Mouse (Mus musculus) gonadal fat pad, adult 2 months (tissue): Measurements from ENCODE around the gene Tmbim6. TPM values are rescaled to one million over a fixed set of nuclear protein-coding genes. Genes with fewer than 3 reads are reported as not detected.

Source experiments
- DNase-seq: peaks from one replicate; pipeline ENCODE4 v3.0.0-alpha.2; 2012; ENCODE audit warnings: low read depth
- polyA plus RNA-seq: library from polyadenylated mRNA; depleted of rRNA; stranded (reverse); fragments of >200 nt; gene quantifications from 2 replicates; pipeline ENCODE4 v1.2.3, GENCODE M21; 2012; rRNA removed

The Tmbim6 gene
- polyA plus RNA-seq = 812 and 823 TPM in 2 replicates

DNA sequence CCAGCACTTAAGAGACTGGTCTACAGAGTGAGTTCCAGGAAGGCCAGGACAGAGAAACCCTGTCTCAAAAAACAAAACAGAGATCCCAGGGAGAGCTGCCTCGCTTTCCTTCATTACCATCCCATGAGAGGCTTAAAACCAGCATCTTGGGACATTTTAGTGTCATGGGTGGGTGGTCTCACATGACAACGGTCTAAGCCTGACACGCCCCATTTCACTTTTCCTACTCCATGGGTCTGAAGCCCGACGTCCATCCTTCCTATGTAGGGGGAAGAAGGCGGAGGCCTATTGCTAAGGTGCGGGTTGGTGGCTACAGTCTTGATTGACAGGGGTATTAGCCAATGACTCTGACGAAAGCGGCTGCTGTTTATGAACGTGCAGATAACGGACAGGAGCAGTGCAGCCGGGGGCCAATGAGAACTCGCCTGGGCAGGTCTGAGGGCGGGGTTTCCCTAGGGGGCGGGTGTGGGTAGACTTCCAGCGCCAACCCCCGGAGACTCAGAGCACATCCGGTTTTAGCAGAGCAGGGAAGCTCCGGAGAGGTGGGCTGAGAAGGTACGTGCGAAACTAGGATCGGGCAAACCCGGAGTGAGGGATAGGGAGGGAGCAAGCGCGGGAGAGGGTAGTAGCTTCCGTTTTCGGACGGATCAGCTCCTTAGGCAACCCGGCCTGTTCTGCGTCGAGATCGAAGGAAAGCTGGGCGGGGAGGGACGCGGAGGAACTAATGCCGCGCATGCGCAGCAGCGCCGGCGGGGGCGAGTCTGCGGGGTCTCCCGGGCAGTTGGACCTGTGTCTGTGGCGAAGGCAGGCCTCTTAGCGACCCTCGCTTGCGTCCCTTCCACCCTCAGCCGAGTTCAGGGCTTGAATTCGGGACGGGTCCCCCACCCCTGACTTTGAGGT lies at the start of gene Tmbim6:
TSS of gene Tmbim6 (plus strand) at position 397 of the 900 bp plus-strand sequence.
- DNase-seq = peak; percentile 92

DNA sequence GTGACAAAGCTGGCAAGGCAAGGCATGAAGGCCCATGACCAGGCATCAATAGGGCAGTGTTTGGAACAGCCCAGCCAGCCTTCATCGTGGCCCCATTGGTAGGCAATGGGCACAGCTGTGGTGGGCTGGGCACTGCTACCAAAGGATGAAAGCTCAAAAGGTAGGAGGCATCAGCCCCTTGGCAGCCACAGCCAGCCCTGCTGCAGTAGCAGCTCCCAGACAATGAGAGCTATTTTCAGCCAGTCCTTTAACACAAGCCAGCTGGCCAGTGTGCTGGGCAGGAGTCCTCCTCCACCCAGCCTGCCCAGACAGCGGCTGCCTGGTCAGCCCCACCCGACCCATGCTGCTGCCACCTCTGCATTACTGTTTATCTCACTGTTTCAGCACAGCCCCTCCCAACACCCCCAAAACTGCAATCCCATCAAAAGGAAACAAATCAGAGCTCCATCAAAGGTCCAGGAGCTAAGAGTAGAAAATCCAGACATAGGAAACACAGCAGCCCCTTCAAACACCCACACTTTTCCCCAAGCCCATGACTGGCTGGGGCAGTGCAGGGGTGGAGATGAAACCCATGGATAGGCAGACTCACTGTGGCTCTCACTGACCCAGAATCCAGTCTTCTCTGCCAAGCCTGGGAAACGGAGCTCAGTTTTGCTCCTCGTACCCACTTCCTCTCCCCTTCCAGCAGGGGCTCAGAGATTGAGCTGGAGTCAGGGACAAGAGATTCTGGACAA lies 49.1 kb upstream of the Tmbim6 start:
- no peak for DNase-seq

DNA sequence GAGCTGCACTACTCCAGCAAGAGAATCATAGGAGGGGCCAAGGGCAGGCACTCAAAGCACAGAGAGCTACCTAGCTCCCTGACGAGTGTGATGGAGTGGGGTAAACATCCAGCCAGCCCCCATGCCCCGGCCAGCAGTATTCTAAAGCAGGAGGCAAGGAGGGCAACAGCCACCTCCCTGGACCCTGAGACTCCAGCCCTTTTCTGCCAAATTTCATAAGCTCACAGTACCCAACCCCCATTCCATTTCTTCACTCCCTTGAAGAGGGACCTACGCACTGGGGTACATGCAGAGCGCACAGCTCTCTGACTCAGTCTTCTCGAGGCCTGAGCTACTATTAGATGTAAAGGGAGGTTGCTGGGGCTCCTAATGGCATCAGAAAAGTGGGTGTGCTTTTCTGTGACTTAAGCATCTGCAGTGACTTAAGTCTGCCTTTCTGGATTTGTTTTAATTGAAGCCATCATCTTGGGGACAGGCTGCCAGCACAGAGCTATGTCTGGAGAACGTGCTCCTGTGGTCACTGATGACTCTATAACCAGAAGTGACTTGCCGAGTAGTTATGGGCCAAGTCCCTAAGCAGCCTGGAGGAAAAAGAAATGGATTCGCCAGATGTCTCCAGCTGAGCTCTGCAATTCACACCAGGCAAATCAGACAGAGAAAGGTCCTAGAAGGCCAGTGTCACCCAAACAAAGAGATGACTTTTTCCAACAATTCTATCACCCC lies 48.4 kb upstream of the Tmbim6 start:
- DNase-seq = no peak

DNA sequence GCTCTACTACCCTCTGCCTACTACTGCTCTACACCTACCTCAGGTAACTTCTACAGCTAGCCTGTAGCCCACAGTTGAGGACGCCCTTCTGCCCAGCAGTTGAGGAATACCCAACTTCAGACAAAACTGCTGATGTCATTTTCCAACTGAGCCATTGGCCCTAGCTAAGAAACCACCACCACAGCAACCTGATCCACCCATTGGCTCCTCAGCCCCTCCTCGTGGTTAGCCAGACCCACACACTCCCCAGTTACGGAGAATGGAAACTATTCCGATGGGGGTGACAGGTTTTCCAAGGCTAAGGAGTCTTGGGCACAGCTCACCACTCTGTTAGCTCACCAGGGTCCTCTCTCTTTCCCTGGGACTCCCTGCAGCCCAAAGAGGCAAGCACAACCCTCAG lies 47.7 kb upstream of the Tmbim6 start:
- no peak for DNase-seq

DNA sequence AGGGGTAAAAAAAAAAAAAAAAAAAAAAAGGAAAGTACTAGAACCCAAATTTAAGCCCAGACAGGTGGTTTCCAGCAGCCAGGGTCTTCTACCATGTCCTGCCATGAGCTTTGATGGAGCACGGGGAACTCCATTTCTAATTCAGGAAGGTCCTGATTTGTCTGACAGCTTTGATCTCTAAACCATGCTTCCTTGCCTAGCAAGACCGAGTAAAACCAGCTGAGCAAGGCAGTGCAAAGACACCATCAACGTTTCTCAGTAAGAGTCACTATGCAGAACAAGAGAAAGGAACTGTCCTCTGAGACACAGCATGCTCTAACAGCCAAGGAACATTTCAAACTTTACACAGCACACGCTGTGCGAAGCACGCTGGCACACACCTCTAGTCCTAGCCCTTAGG lies 41.1 kb upstream of the Tmbim6 start:
- no peak for DNase-seq

DNA sequence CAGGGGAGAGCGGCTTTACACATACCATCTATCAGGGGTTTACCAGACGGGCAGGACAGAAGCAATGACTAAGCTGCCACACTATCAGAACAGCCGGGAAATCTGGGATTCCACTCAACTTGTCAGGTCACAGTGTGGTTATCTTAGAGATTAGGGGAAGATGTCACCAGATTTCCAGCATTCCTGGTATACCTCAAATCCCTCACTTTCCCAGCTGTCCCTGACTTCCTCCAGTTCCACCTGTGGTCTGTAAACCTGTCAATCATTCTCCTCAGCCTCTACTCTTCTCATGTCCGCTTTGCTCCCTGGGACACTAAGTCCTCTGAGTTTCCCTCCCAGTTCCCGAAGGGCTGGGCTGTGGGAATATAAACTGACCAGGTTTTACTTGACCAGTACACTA lies 40.4 kb upstream of the Tmbim6 start:
- no peak for DNase-seq

DNA sequence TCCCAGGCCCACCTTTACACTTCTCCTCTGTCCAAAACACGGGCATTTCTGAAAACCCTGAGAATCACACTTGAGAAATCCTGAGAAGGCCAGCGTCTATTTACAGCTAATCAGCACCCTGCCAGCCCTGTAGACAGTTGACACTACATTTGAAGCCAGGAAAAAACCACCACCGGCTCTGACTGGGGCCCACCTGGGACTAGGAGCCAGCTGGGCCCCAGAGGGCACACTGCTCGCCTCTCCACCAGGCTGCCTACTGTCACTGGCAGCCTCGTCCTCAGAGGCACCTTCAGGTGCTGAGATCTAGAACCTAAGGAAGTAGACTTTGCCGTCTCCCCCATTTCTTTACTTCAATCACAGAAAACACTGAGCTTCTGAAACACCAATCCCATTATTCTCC lies 37.0 kb upstream of the Tmbim6 start:
- DNase-seq = no peak

DNA sequence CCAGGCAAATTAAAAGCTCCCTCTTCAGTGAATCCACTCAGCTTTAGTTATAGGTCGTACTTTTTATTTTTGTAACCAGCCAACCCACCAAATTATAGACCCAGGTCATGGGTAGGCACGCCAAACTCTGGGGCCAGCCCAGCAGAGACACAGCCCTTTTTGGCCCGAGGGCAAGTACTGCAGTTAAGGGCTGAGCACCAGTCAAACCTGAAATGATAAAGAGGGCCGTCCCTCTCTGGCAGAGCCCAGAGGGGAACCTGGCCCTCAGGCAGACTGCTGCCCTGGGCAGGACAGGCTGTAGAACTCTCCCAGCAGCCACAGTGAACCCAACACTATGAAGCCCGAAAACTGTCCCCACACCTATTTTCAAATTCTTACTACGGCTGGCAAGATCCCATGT lies 36.2 kb upstream of the Tmbim6 start:
- DNase-seq = no peak

DNA sequence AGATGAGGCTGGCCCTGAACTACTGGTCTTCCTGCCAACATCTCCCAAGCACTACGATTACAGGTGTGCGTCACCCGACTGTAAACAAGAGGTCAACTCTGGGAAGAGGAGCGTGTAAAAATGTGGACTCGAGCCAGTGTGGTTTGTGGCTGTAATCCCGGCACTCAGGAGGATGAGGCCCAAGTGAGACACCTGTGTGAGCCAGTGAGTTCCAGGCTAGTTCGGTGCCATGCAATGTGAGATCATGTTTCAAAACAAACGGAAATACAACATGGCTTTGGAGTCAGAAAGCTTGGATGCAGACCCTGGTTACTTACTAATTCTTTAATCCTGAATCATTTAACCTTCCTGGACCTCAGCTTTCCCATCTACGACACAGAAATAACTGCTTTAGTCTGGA lies 33.7 kb upstream of the Tmbim6 start:
- DNase-seq = no peak

DNA sequence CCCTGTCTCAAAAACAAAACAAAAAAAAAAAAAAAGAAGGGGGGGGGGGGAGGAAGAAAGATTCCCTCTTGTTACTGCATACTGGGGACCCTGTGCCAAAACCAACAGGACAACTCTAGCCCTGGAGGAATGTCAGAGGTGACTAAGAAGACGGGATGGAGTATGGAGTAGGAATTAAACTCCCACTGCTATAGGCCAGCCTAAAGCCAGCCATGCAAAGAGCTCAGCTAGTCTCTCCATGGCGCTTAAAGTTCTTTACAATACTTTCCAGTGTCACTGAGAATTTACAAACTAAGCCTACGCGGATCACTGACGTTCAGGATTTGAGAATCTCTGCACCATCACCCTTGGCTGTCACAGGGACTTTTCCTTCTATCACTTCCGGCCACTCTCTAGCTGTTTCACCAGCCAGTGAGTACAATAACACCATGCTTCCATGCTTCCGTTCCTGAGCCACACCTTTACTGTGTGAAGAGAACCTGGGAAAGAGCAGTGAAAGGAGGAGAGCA lies 28.6 kb upstream of the Tmbim6 start:
- no peak for DNase-seq

DNA sequence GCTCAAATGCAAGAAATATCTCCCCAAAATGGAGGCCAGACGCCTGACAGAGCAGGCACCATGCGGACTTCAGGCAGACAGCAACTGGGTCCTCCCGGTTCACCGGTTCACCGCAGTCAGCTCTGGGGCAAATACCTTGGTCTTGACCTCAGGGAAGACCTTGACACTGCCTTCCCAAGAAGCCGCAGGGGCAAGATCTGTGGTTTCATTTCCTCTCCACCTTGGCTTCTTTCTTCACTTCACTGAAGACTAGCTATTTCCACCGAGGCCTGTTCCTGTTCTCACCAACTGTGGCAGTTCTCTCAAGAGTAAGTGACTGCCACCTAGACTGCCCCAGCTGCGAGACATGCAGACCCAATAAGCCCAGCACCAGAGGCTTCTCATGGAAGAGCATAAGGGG lies 27.8 kb upstream of the Tmbim6 start:
- DNase-seq = no peak

DNA sequence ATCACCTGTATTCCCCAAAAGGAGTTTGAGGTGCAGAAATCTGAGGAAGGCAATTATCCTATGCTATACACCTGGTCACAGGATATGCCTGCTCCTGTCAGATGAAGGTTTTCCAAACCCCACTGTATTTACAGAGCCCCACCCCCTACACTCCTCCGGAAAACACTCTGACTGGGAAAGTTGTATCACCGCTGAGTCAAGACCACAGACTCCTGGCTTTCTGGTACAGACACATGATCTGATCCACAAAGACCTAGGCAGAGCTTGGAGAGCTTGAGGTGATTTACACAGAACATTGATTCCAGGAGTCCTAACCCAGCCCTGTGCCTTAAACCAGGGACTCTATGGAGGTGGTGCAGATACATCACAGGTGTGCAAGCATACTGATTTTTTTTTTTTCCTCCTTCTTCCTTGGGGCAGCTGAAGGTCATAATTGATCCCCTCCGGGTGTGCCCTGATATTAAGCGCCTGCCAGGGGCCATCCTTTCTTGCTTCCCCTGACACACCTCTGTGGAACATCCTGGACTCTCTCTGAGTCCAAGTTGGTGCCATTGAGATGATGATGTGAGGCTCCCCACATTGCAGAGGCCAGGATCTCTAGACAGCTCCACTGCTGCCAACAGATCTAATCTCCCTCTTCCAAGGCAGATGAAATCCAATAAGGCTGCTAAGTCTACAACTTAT lies 24.0 kb upstream of the Tmbim6 start:
- DNase-seq = no peak

DNA sequence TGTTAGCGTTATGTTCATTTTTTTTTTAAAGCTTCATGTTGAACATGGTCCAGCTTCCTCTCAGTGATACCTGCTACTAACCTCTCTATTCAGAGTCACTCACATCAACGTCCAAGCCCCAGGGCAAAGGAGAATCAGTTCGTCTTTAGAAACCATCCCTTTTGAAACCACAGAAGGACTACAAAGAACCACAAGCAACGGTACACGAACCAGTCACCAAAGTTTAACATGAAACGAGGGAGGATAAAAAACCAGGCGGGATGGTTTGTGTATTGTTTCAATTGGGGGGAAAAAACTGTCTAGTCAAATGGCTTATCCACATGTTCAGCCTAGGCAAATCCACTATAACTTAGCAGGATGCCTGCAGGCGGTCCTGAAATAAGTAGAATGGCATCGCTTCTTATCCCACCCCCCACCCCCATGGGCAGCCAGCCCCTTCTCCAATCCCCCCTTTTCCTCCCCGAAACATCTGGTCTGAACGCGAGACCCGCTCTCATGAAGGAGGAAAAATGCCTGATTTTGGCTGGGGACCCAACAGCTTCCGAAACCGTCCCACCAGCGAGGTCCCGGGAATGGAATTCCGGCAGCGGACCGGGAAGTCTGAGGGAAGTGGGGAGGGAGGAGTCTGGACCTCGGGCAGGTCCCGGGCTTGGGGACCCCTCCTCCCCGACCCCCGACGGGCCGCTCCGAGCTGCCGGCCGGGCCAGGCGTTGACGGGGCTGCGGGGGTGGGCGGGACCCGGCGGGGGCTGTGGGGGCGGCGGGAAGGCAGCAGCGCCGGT lies 23.1 kb upstream of the Tmbim6 start:
- no peak for DNase-seq

DNA sequence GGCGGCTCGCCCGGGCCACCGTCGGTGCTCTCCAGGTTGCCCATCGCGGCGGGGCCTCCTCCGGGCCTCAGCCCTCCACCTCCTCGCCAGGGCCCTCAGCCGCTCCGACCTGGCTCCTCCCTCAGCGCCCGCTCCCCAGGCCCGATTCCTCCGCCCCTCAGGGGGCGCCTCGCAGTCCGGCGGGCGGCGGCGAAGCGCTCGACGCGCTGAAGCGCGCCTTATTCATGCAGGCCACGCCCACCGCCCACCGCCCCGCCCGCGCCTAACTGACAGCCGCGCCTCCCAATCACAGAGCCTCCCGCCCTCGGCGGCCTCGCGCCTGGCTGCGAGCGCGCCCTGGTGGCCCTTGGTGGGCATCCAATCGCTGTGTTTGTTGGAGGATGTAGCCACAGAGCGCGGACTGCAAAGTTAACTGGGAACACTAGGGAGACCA lies 22.4 kb upstream of the Tmbim6 start, which contains the start of gene Fmnl3:
TSS of gene Fmnl3 (minus strand) at position 224 of the 433 bp plus-strand sequence.
- no peak for DNase-seq

DNA sequence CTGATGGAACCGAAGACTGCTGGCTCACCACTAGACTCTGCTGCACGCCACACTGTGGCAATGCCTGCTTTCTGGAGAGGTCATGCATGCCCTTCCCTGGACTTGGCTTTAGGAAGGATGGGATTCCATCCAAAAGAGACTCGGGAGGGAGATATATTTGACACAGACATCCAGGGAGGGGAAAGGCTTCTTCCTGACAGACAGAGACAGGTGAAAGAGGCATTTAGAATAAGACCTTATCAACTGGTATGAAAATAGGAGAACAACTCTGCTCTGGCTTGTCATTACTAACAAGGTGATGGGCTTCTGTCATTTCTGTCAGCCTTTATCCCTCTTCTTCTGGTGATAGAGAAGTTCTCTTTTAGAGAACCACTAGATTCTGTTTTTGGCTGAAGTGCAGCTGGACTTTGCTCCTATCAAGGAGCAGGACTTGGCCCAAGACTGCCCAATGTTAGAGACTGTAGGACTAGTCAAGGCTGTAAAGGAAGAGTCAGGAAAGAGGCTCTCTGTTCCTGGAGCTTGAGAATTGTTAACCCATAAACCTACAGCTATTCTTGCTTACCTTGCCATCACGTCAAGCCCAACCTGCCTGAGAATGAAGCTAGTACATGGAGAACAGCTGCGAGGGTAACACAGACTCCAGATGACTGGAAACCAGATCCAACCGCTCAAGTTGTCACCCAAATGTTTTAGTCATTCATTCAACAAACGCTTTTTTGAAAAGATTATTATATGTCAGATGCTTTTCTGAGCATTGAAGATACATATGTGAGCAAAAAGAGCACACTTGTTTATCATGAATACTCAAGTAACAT lies 20.9 kb upstream of the Tmbim6 start:
- DNase-seq = no peak

DNA sequence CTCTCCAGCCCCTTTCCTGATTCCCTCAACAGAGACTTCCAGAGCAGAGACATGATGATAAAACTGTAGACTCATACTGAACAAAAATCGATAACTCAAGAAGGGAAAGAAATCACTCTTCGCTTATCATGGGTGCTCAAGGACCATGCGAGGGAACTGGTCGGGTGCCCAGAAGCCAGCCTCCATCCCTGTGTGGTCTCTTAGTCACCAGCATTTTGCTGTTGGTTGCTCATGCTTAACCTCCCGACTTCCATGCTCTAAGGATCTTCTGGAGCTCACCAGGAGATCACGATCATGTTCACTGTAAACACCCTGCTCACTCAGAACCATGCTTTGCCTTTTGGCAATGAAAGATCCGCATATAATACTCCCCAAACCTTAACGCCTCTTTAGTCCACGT lies 19.9 kb upstream of the Tmbim6 start:
- no peak for DNase-seq

DNA sequence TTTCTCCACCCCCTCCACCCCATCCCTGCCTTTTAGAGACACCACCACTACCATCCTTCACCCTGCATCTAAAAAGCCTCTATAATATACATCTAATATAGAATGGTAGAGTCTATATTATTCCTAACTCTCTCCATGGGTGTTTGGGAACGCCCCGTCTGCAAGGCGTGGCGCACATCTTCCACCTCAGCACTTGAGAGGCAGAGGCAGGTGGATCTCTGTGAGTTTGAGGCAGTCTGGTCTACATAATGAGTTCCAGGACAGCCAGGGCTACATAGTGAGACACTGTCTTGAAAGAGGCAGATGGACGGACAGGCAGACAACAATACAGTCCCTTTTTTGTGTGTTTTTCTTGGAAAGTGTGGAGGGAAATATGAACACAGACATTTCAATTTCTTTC lies 17.6 kb upstream of the Tmbim6 start:
- DNase-seq = no peak

DNA sequence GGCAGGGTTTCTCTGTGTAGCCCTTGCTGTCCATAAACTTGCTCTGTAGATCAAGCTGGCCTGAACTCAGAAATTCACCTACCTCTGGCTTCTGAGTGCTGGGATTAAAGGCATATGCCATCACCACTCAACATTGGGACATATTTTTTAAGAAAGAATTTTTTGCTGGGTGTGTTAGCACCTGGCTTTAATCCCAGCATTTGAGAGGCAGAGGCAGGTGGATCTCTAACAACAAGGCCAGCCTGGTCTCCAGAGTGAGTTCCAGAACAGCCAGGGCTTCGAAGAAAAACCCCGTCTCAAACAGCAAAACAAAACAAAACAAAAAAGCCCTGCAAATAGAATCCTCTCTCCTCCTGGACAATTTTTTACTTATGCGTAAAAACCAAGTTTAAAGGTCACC lies 17.1 kb upstream of the Tmbim6 start:
- DNase-seq = no peak

DNA sequence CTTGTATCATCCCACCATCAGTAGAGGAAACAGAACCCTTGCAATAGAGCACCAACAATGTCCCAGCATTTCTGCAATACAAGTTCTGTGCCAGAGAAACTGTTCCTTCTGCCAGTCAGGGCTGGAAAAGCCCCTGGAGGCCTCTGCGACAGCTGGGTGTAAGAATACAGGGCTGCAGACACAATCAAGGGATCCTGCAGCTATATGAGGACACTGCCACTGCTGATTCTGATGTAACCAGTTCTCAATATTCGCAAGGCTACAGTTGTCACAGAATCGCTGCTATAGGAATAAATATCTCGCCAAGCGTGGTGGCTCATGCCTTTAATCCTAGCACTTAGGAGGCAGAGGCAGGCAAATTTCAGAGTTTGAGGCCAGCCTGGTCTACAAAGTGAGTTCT lies 16.4 kb upstream of the Tmbim6 start:
- DNase-seq = no peak

DNA sequence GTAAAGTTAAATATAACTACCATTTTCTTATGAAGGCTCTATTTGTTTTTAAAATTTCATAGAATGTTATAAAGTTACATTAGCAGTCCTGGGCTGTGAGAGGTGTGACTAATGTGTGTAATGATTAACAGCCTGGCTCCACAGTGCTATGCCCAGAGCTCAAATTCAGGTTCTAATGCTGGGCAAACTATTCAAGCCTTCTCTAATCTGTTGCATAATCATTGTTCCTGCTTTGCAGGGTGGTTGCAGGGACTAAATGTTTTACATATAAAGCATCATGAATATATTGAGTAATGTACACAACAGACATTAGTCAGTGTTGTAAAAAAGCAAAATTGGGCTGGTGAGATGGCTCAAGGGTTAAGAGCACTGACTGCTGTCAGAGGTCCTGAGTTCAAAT lies 9.8 kb upstream of the Tmbim6 start:
- DNase-seq = no peak
